Mouse (Mus musculus) cerebellum, adult 2 months (tissue): Measurements from ENCODE around the gene Nfatc2. TPM values are rescaled to one million over a fixed set of nuclear protein-coding genes. Genes with fewer than 3 reads are reported as not detected.

Source experiments
- DNase-seq, 2 experiments: peaks; one replicate each; pipeline ENCODE4 v3.0.0; 2021
- H3K27ac ChIP-seq: fragments of 200-500 bp; 2 replicates; pipeline ENCODE4 v1.5.1; 2012; ENCODE audit warnings: low read length, control low read depth, inconsistent platforms; ENCODE audit not compliant: insufficient read depth
- H3K27me3 ChIP-seq: fragments of 200-500 bp; 2 replicates; pipeline ENCODE4 v1.6.1; 2012; ENCODE audit warnings: inconsistent platforms, mild to moderate bottlenecking, low read length, moderate library complexity; ENCODE audit not compliant: control insufficient read depth, insufficient read depth
- H3K4me1 ChIP-seq: fragments of 200-500 bp; 2 replicates; pipeline ENCODE4 v1.6.1; 2011; ENCODE audit warnings: low read length; ENCODE audit not compliant: control insufficient read depth, insufficient read depth
- H3K4me3 ChIP-seq: fragments of 200-500 bp; replicated peaks from 2 replicates; pipeline ENCODE3; 2011; ENCODE audit warnings: mild to moderate bottlenecking, low read depth, low read length, control low read depth; ENCODE audit not compliant: insufficient read depth
- CTCF ChIP-seq: fragments of 200-500 bp; IDR thresholded peaks from 2 replicates; pipeline ENCODE4 v1.5.1; 2011; ENCODE audit warnings: low read depth, mild to moderate bottlenecking, control low read depth, low read length, moderate library complexity, borderline replicate concordance; ENCODE audit not compliant: insufficient read depth
- POLR2A ChIP-seq: fragments of 200-500 bp; IDR thresholded peaks from 2 replicates; pipeline ENCODE4 v1.6.1; 2011; ENCODE audit warnings: low read length, control low read depth, borderline replicate concordance; ENCODE audit not compliant: insufficient read depth
- WGBS: fragments of 180-500 bp; shearing (Covaris S2); methylation state at CpG from one replicate; pipeline ENCODE4 v1.1.7; 2018; 5-methylcytosine and 5-hydroxymethylcytosine counted together
- polyA plus RNA-seq: library from polyadenylated mRNA; depleted of rRNA; stranded (reverse); fragments of >200 nt; gene quantifications from 2 replicates; pipeline ENCODE4 v1.2.3, GENCODE M21; 2012

Gene Nfatc2
- polyA plus RNA-seq, 1 experiment, result 26.0 TPM

GRCm38 (mm10) chr2:168632543-168632942 is 31.1 kb upstream of the Nfatc2 start:
- H3K27ac ChIP-seq, result no peak overlapping the region
- H3K4me1 ChIP-seq, result peaks cover 10% of the 10 kb centered on the region; the same call in 1 of the 2 replicates
- no peak overlapping the region for H3K4me3 ChIP-seq
- 21% methylated on average over 6 of the region's 6 CpGs for WGBS
- DNase-seq, result peak in 1 of 2 experiments; percentile 62
- H3K27me3 ChIP-seq, result no peaks in the 10 kb centered on the region
- no peak for TF ChIP-seq CTCF
- no peak for TF ChIP-seq POLR2A

- Histone ChIP-seq H3K4me1 (peaks cover 10% of the 10 kb centered on the region; the same call in 1 of the 2 replicates), H3K27me3 (no peaks in the 10 kb centered on the region), H3K27ac (no peak overlapping the region), H3K4me3 (no peak overlapping the region)
- TF ChIP-seq CTCF (peak; percentile 88), POLR2A (no peak)
- peak; percentile 62 to 75 for DNase-seq
- WGBS, result 6% methylated on average over 8 of the region's 8 CpGs
Observed at GRCm38 (mm10) chr2:168628787-168629186, 27.3 kb upstream of the Nfatc2 start.

GRCm38 (mm10) chr2:168627829-168628770 is 26.6 kb upstream of the Nfatc2 start:
- Histone ChIP-seq H3K4me1 (peaks cover 6% of the 10 kb centered on the region; the same call in 1 of the 2 replicates), H3K27ac (no peak overlapping the region), H3K4me3 (no peak overlapping the region), H3K27me3 (no peaks in the 10 kb centered on the region)
- no peak for DNase-seq
- TF ChIP-seq CTCF, result no peak
- TF ChIP-seq POLR2A, result no peak
- 59% methylated on average over 20 of the region's 20 CpGs for WGBS

- Histone ChIP-seq H3K27ac (no peak overlapping the region), H3K4me1 (no peaks in the 10 kb centered on the region), H3K4me3 (no peak overlapping the region), H3K27me3 (no peaks in the 10 kb centered on the region)
- TF ChIP-seq CTCF, result no peak
- no peak for TF ChIP-seq POLR2A
- no peak for DNase-seq
- 52% methylated on average over 9 of the region's 9 CpGs for WGBS
Observed at GRCm38 (mm10) chr2:168626385-168626784, 24.9 kb upstream of the Nfatc2 start.

- 63% methylated on average over 4 of the region's 4 CpGs for WGBS
- no peaks in the 10 kb centered on the region for H3K27me3 ChIP-seq
- TF ChIP-seq POLR2A, result no peak
- TF ChIP-seq CTCF, result no peak
- no peak overlapping the region for H3K27ac ChIP-seq
- H3K4me1 ChIP-seq, result no peaks in the 10 kb centered on the region
- no peak overlapping the region for H3K4me3 ChIP-seq
- DNase-seq, result no peak
Observed at GRCm38 (mm10) chr2:168625091-168625490, 23.6 kb upstream of the Nfatc2 start.

- H3K4me3 ChIP-seq, result no peak overlapping the region
- 36% methylated on average over 11 of the region's 11 CpGs for WGBS
- H3K27me3 ChIP-seq, result no peaks in the 10 kb centered on the region
- H3K4me1 ChIP-seq, result no peaks in the 10 kb centered on the region
- TF ChIP-seq CTCF (no peak), POLR2A (no peak)
- no peak for DNase-seq
- no peak overlapping the region for H3K27ac ChIP-seq
Observed at GRCm38 (mm10) chr2:168621111-168621802, 19.8 kb upstream of the Nfatc2 start.

- no peak overlapping the region for H3K27ac ChIP-seq
- no peaks in the 10 kb centered on the region for H3K4me1 ChIP-seq
- H3K27me3 ChIP-seq, result no peaks in the 10 kb centered on the region
- no peak for DNase-seq
- no peak for TF ChIP-seq CTCF
- TF ChIP-seq POLR2A, result no peak
- no peak overlapping the region for H3K4me3 ChIP-seq
- 89% methylated on average over 15 of the region's 15 CpGs for WGBS
Observed at GRCm38 (mm10) chr2:168618205-168618717, 16.8 kb upstream of the Nfatc2 start.

- Histone ChIP-seq H3K27me3 (no peaks in the 10 kb centered on the region), H3K4me3 (no peak overlapping the region), H3K4me1 (peaks cover 5% of the 10 kb centered on the region), H3K27ac (no peak overlapping the region)
- peak in 1 of 2 experiments; percentile 42 for DNase-seq
- 39% methylated on average over 3 of the region's 3 CpGs for WGBS
- no peak for TF ChIP-seq POLR2A
Observed at GRCm38 (mm10) chr2:168615160-168615559, 13.7 kb upstream of the Nfatc2 start.
